Mouse (Mus musculus) T-cell, adult 66 days (primary cell): Measurements from ENCODE around the gene Crabp1. TPM values are rescaled to one million over a fixed set of nuclear protein-coding genes. Genes with fewer than 3 reads are reported as not detected.

Experiments
- total RNA-seq, 2 experiments: library from RNA; stranded (reverse); gene quantifications; 3 replicates in 1 of 2; 4 replicates in 1 of 2; pipeline ENCODE4 v1.2.4; 2023

Crabp1 gene
- total RNA-seq: not detected

GRCm38 (mm10) chr9:54764561-54765217, at the start of gene Crabp1:
TSS of gene Crabp1 (plus strand) at chr9:54764748.

DNA sequence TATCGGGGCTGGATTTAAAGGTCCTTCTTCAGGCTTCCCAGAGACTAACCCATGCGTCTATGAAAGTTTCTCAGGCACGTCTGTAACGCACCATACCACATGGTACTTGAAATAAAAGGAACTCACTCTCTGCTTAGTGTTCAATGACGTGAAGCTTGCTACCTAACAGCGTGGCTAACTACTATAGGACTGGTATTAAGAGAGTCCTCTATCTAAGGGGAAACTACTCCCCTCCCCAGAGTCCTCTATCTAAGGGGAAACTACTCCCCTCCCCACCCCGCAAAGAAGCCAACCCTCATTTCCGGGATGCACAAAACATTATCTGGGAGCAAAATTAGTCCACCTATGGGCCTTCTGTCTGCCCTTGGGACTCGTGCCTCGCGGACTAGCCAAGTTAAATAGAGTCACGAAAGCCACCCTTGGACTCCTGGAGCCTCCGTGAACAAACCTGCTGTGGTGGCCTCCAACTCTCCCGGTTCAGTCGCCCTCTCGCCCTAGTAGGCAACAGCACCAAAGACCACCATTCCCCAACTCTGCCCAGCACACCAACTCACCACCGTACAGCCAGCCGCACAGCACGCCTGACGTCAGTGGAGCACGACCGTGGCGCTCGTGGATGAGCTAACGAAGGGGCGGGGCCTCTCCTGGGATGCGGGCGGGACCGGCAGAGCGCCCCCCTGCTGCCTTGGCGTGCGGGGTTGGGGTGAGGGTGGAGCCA, 30.5 kb upstream of the Crabp1 start, which contains the start of gene Wdr61:
Wdr61 (minus strand) TSS at position 599 of the 718 bp plus-strand sequence.

Other genes starting within 250 kb of the Crabp1 start
- not detected for gene Sh2d7, start 225.8 kb upstream of the Crabp1 start, total RNA-seq
- under 1 TPM in 1 of 2 experiments, not detected in 1; 0.38 TPM for gene Cib2, start 204.5 kb upstream of the Crabp1 start, total RNA-seq
- gene Idh3a, start 178.4 kb upstream of the Crabp1 start, total RNA-seq: 10 to 100 TPM; 47.3 to 51.4 TPM
- gene Acsbg1, start 102.9 kb upstream of the Crabp1 start, total RNA-seq: 10 to 100 TPM; 14.6 to 18.9 TPM
- gene Dnaja4, start 65.9 kb upstream of the Crabp1 start, total RNA-seq: 10 to 100 TPM; 20.6 to 24.5 TPM
- gene Wdr61, start 30.2 kb upstream of the Crabp1 start, total RNA-seq: 10 to 100 TPM; 49.5 to 50.9 TPM
- 10 to 100 TPM; 41.5 to 48.4 TPM for gene Ireb2, start 99.0 kb downstream of the Crabp1 start, total RNA-seq
- gene Hykk, start 152.5 kb downstream of the Crabp1 start, total RNA-seq: 1 to 10 TPM in 1 of 2 experiments, under 1 TPM in 1; 0.80 to 1.2 TPM
- gene Psma4, start 186.0 kb downstream of the Crabp1 start, total RNA-seq: 100 to 1,000 TPM; 109 to 110 TPM
- gene AY074887, start 186.2 kb downstream of the Crabp1 start, total RNA-seq: not detected
- not detected for gene Chrna5, start 216.1 kb downstream of the Crabp1 start, total RNA-seq